Mouse (Mus musculus): ENCODE results near the gene Ehf. TPM values are rescaled to one million over a fixed set of nuclear protein-coding genes. Genes with fewer than 3 reads are reported as not detected.

Gene Ehf
- polyA plus RNA-seq, 1 experiment = not detected

- no peaks in the 10 kb centered on the region for H3K4me1 ChIP-seq (ENCODE audit: control insufficient read depth, insufficient read depth, low read length)
- 83% methylated on average over 4 of the region's 4 CpGs for WGBS
- TF ChIP-seq CTCF (IDR thresholded peaks at IDR 0.05; ENCODE audit: control insufficient read depth, insufficient read depth, low read length) (no peak), POLR2A (IDR thresholded peaks at IDR 0.05; ENCODE audit: borderline replicate concordance, control insufficient read depth, low read depth, low read length) (no peak)
- H3K27ac ChIP-seq (ENCODE audit: control insufficient read depth, insufficient read depth, low read depth, low read length, poor library complexity) = no peak overlapping the region
- H3K4me3 ChIP-seq (replicated peaks; ENCODE audit: control insufficient read depth, low read depth, low read length) = no peak overlapping the region
These were observed 64.0 kb downstream of the Ehf start for GRCm38 (mm10) chr2:103239086-103239485.

- no peak for TF ChIP-seq POLR2A (IDR thresholded peaks at IDR 0.05; ENCODE audit: borderline replicate concordance, control insufficient read depth, low read depth, low read length)
- no peak for TF ChIP-seq CTCF (IDR thresholded peaks at IDR 0.05; ENCODE audit: control insufficient read depth, insufficient read depth, low read length)
- no peak overlapping the region for H3K27ac ChIP-seq (ENCODE audit: control insufficient read depth, insufficient read depth, low read depth, low read length, poor library complexity)
- WGBS = 96% methylated on average over 2 of the region's 2 CpGs
- H3K4me1 ChIP-seq (ENCODE audit: control insufficient read depth, insufficient read depth, low read length) = no peaks in the 10 kb centered on the region
- no peak overlapping the region for H3K4me3 ChIP-seq (replicated peaks; ENCODE audit: control insufficient read depth, low read depth, low read length)
These were observed 76.3 kb downstream of the Ehf start for GRCm38 (mm10) chr2:103226781-103227180.

GRCm38 (mm10) chr2:103220871-103221270, 82.2 kb downstream of the Ehf start:
- Histone ChIP-seq H3K4me3 (replicated peaks; ENCODE audit: control insufficient read depth, low read depth, low read length) (no peak overlapping the region), H3K4me1 (ENCODE audit: control insufficient read depth, insufficient read depth, low read length) (no peaks in the 10 kb centered on the region), H3K27ac (ENCODE audit: control insufficient read depth, insufficient read depth, low read depth, low read length, poor library complexity) (no peak overlapping the region)
- 73% methylated on average over 2 of the region's 2 CpGs for WGBS
- TF ChIP-seq CTCF (IDR thresholded peaks at IDR 0.05; ENCODE audit: control insufficient read depth, insufficient read depth, low read length) (no peak), POLR2A (IDR thresholded peaks at IDR 0.05; ENCODE audit: borderline replicate concordance, control insufficient read depth, low read depth, low read length) (no peak)

GRCm38 (mm10) chr2:103218323-103218722, 84.8 kb downstream of the Ehf start:
- Histone ChIP-seq H3K4me3 (replicated peaks; ENCODE audit: control insufficient read depth, low read depth, low read length) (no peak overlapping the region), H3K4me1 (ENCODE audit: control insufficient read depth, insufficient read depth, low read length) (no peaks in the 10 kb centered on the region), H3K27ac (ENCODE audit: control insufficient read depth, insufficient read depth, low read depth, low read length, poor library complexity) (no peak overlapping the region)
- 84% methylated on average over 4 of the region's 4 CpGs for WGBS
- TF ChIP-seq POLR2A (IDR thresholded peaks at IDR 0.05; ENCODE audit: borderline replicate concordance, control insufficient read depth, low read depth, low read length) (no peak), CTCF (IDR thresholded peaks at IDR 0.05; ENCODE audit: control insufficient read depth, insufficient read depth, low read length) (no peak)

- TF ChIP-seq POLR2A (IDR thresholded peaks at IDR 0.05; ENCODE audit: borderline replicate concordance, control insufficient read depth, low read depth, low read length) (no peak), CTCF (IDR thresholded peaks at IDR 0.05; ENCODE audit: control insufficient read depth, insufficient read depth, low read length) (no peak)
- Histone ChIP-seq H3K4me3 (replicated peaks; ENCODE audit: control insufficient read depth, low read depth, low read length) (no peak overlapping the region), H3K27ac (ENCODE audit: control insufficient read depth, insufficient read depth, low read depth, low read length, poor library complexity) (no peak overlapping the region), H3K4me1 (ENCODE audit: control insufficient read depth, insufficient read depth, low read length) (no peaks in the 10 kb centered on the region)
- 77% methylated on average over 4 of the region's 4 CpGs for WGBS
These were observed 87.3 kb downstream of the Ehf start for GRCm38 (mm10) chr2:103215801-103216200.

- Histone ChIP-seq H3K27ac (ENCODE audit: control insufficient read depth, insufficient read depth, low read depth, low read length, poor library complexity) (no peak overlapping the region), H3K4me1 (ENCODE audit: control insufficient read depth, insufficient read depth, low read length) (no peaks in the 10 kb centered on the region), H3K4me3 (replicated peaks; ENCODE audit: control insufficient read depth, low read depth, low read length) (no peak overlapping the region)
- 84% methylated on average over 8 of the region's 8 CpGs for WGBS
- TF ChIP-seq CTCF (IDR thresholded peaks at IDR 0.05; ENCODE audit: control insufficient read depth, insufficient read depth, low read length) (no peak), POLR2A (IDR thresholded peaks at IDR 0.05; ENCODE audit: borderline replicate concordance, control insufficient read depth, low read depth, low read length) (no peak)
These were observed 88.2 kb downstream of the Ehf start for GRCm38 (mm10) chr2:103214861-103215260.

- 74% methylated on average over 1 of the region's 1 CpGs for whole genome bisulfite sequencing
- H3K27ac ChIP-seq (ENCODE audit: control insufficient read depth, insufficient read depth, low read depth, low read length, poor library complexity) = no peak overlapping the region
- no peak for TF ChIP-seq CTCF (IDR thresholded peaks at IDR 0.05; ENCODE audit: control insufficient read depth, insufficient read depth, low read length)
- TF ChIP-seq POLR2A (IDR thresholded peaks at IDR 0.05; ENCODE audit: borderline replicate concordance, control insufficient read depth, low read depth, low read length) = no peak
- no peaks in the 10 kb centered on the region for H3K4me1 ChIP-seq (ENCODE audit: control insufficient read depth, insufficient read depth, low read length)
- H3K4me3 ChIP-seq (replicated peaks; ENCODE audit: control insufficient read depth, low read depth, low read length) = no peak overlapping the region
These were observed 89.5 kb downstream of the Ehf start for GRCm38 (mm10) chr2:103213547-103213946.

Other genes starting within 250 kb of the Ehf start
- 9.3 and 11.6 TPM in 2 replicates for gene Pdhx, start 229.8 kb downstream of the Ehf start, polyA plus RNA-seq (2011; ENCODE audit: insufficient read depth, insufficient read length, low replicate concordance, missing spikeins)
- gene Apip, start 229.6 kb downstream of the Ehf start, polyA plus RNA-seq (2011; ENCODE audit: insufficient read depth, insufficient read length, low replicate concordance, missing spikeins) = 20.5 and 35.4 TPM in 2 replicates
- not detected in 2 replicates for gene Elf5, start 108.4 kb upstream of the Ehf start, polyA plus RNA-seq (2011; ENCODE audit: insufficient read depth, insufficient read length, low replicate concordance, missing spikeins)
- gene Cat, start 181.9 kb upstream of the Ehf start, polyA plus RNA-seq (2011; ENCODE audit: insufficient read depth, insufficient read length, low replicate concordance, missing spikeins) = 59.9 and 62.6 TPM in 2 replicates